Mouse (Mus musculus) liver, embryonic 14 days (tissue): Measurements from ENCODE around the gene Defb5. TPM values are rescaled to one million over a fixed set of nuclear protein-coding genes. Genes with fewer than 3 reads are reported as not detected.

Experiments used
- polyA plus RNA-seq: library from polyadenylated mRNA; depleted of rRNA; stranded (reverse); fragments of >200 nt; gene quantifications from 2 replicates; pipeline ENCODE4 v1.2.3, GENCODE M21; 2012; rRNA removed

Gene Defb5
- polyA plus RNA-seq: not detected in 2 replicates

DNA sequence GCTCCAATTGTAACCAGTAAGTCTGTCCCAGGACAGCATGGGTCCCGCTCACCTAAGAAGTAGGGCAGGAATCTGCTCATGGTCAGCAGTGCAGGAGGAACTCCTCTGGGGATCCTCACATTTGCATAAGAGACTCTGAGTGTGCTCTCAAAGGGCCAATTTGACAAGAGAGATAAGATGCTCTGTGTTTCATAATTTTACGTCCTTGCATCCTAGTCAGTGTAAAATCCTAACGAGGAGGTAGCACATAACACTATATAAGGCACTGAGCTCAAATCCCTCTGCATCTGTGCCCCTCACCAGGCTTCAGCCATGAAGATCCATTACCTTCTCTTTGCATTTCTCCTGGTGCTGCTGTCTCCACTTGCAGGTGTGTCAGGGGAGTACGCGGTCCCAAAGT, at the start of gene Defb5:
Defb5 (plus strand) TSS at position 301 of the 400 bp plus-strand sequence.

DNA sequence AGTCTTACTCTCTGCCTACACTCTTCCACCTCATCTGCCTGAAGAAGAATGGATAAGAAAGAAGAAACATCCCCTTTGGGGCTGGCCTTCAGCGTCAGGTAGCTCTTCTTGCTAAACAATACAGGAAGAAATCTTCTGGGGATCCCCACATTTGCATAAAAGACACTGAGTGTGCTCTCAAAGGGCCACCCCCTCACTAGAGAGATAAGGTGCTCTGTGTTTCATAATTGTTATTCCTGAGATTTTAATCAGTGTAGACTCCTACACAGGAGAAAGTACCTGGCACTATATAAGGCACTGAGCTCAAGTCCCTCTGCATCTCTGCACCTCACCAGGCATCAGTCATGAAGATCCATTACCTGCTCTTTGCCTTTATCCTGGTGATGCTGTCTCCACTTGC, 22.2 kb upstream of the Defb5 start, which contains the start of gene Defb6:
Defb6 (plus strand) TSS at position 318 of the 400 bp plus-strand sequence.

DNA sequence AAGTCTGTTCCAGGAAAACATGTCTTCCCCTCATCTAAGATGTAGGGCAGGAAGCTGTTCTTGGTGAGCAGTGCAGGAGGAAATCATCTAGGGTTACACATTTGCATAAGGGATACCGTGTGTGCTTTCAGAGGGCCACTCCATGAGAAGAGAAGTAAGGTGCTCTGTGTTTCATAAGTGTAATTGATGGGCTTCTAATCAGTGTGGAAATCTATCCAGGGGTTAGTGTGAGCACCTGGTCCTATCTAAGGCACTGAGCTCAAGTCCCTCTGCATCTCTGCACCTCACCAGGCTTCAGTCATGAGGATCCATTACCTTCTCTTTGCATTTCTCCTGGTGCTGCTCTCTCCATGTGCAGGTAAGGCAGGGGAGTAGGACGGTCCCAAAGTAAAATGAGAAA, 7.8 kb upstream of the Defb5 start, which contains the start of gene Defb46:
Defb46 (plus strand) TSS at position 301 of the 400 bp plus-strand sequence.

DNA sequence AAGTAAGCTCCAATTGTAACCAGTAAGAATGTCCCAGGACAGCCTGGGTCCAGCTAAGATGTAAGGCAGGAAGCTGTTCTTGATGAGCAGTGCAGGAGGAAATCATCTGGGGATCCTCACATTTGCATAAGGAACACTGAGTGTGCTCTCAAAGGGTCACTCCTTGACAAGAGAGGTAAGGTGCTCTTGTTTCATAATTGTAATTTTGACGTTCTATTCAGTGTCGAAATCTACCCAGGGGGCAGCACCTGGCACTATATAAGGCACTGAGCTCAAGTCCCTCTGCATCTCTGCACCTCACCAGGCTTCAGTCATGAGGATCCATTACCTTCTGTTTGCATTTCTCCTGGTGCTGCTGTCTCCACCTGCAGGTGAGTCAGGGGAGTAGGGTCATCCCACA, 45.7 kb downstream of the Defb5 start, which contains the start of gene Defb3:
Defb3 (plus strand) TSS at position 301 of the 400 bp plus-strand sequence.

Other genes starting within 250 kb of the Defb5 start
- not detected in 2 replicates for gene Defb38, start 221.0 kb upstream of the Defb5 start, polyA plus RNA-seq
- gene Defb39, start 182.8 kb upstream of the Defb5 start, polyA plus RNA-seq: not detected in 2 replicates
- gene Defb12, start 132.7 kb upstream of the Defb5 start, polyA plus RNA-seq: not detected in 2 replicates
- gene Defb34, start 123.8 kb upstream of the Defb5 start, polyA plus RNA-seq: not detected in 2 replicates
- not detected in 2 replicates for gene Gm45826, start 106.8 kb upstream of the Defb5 start, polyA plus RNA-seq
- not detected in 2 replicates for gene Defb14, start 53.2 kb upstream of the Defb5 start, polyA plus RNA-seq
- not detected in 2 replicates for gene Defb4, start 48.9 kb upstream of the Defb5 start, polyA plus RNA-seq
- not detected in 2 replicates for gene Defb6, start 22.1 kb upstream of the Defb5 start, polyA plus RNA-seq
- gene Defb46, start 7.7 kb upstream of the Defb5 start, polyA plus RNA-seq: not detected in 2 replicates
- not detected in 2 replicates for gene Defb3, start 45.8 kb downstream of the Defb5 start, polyA plus RNA-seq
- not detected in 2 replicates for gene Defb8, start 200.0 kb downstream of the Defb5 start, polyA plus RNA-seq
- not detected in 2 replicates for gene Defb7, start 247.5 kb downstream of the Defb5 start, polyA plus RNA-seq